Mouse (Mus musculus) small intestine, adult 2 months (tissue): Measurements from ENCODE around the gene Acp5. TPM values are rescaled to one million over a fixed set of nuclear protein-coding genes. Genes with fewer than 3 reads are reported as not detected.

Source experiments
- H3K27ac ChIP-seq: fragments of 200-500 bp; 2 replicates; pipeline ENCODE4 v1.5.1; 2012; ENCODE audit warnings: low read depth, low read length, control low read depth, inconsistent platforms; ENCODE audit not compliant: insufficient read depth
- H3K27me3 ChIP-seq: fragments of 200-500 bp; 2 replicates; pipeline ENCODE4 v1.6.1; 2012; ENCODE audit warnings: mild to moderate bottlenecking, moderate library complexity, low read length, inconsistent platforms; ENCODE audit not compliant: control insufficient read depth, insufficient read depth
- H3K36me3 ChIP-seq: fragments of 200-500 bp; 2 replicates; pipeline ENCODE4 v1.6.1; 2012; ENCODE audit warnings: mild to moderate bottlenecking, low read length, control low read depth, inconsistent platforms; ENCODE audit not compliant: control insufficient read depth, insufficient read depth
- H3K4me1 ChIP-seq: fragments of 200-500 bp; 2 replicates; pipeline ENCODE4 v1.6.1; 2012; ENCODE audit warnings: low read length, inconsistent platforms, mixed read lengths; ENCODE audit not compliant: control insufficient read depth, insufficient read depth, insufficient read length
- H3K4me3 ChIP-seq: fragments of 200-500 bp; 2 replicates; pipeline ENCODE4 v1.5.1; 2012; ENCODE audit warnings: low read depth, mild to moderate bottlenecking, control low read depth, inconsistent platforms, low read length, moderate library complexity
- CTCF ChIP-seq: fragments of 200-500 bp; IDR thresholded peaks from 2 replicates; pipeline ENCODE4 v1.5.1; 2012; ENCODE audit warnings: low read depth, mild to moderate bottlenecking, control low read depth, inconsistent platforms, low read length, moderate library complexity, mixed read lengths; ENCODE audit not compliant: insufficient replicate concordance, insufficient read length; ENCODE audit errors: extremely low read depth
- POLR2A ChIP-seq: fragments of 200-500 bp; IDR thresholded peaks from 2 replicates; pipeline ENCODE4 v1.6.1; 2012; ENCODE audit warnings: low read depth, mild to moderate bottlenecking, control low read depth, inconsistent platforms, low read length, moderate library complexity
- WGBS: fragments of 180-500 bp; shearing (Covaris S2); methylation state at CpG from one replicate; pipeline ENCODE4 v1.1.7; 2018; 5-methylcytosine and 5-hydroxymethylcytosine counted together
- polyA plus RNA-seq: library from polyadenylated mRNA; depleted of rRNA; stranded (reverse); fragments of >200 nt; gene quantifications from 2 replicates; pipeline ENCODE4 v1.2.3, GENCODE M21; 2012

Gene Acp5
- polyA plus RNA-seq, 1 experiment = 203 TPM

GRCm38 (mm10) chr9:22123069-22123609, 12.4 kb downstream of the Acp5 start:
- Histone ChIP-seq H3K36me3 (peaks cover 10% of the 10 kb centered on the region), H3K4me3 (no peak overlapping the region), H3K27me3 (no peaks in the 10 kb centered on the region), H3K27ac (peak overlapping the region; percentile 51), H3K4me1 (no peaks in the 10 kb centered on the region)
- 79% methylated on average over 7 of the region's 7 CpGs for WGBS
- no peak for TF ChIP-seq POLR2A
- TF ChIP-seq CTCF = no peak

GRCm38 (mm10) chr9:22122005-22122404, 13.5 kb downstream of the Acp5 start:
- Histone ChIP-seq H3K27ac (peak overlapping the region; percentile 53; the same call in 1 of the 2 replicates), H3K4me3 (no peak overlapping the region), H3K36me3 (peaks cover 4% of the 10 kb centered on the region), H3K27me3 (no peaks in the 10 kb centered on the region), H3K4me1 (peaks cover 3% of the 10 kb centered on the region)
- TF ChIP-seq POLR2A (no peak), CTCF (no peak)
- 81% methylated on average over 3 of the region's 3 CpGs for WGBS

- Histone ChIP-seq H3K4me1 (peaks cover 3% of the 10 kb centered on the region), H3K27me3 (no peaks in the 10 kb centered on the region), H3K4me3 (no peak overlapping the region), H3K36me3 (no peaks in the 10 kb centered on the region; the same call in 1 of the 2 replicates), H3K27ac (0 out of 2 replicates have a peak overlapping the region, but pooled peaks have one; percentile 53)
- no peak for TF ChIP-seq POLR2A
- no peak for TF ChIP-seq CTCF
These were observed 14.0 kb downstream of the Acp5 start for GRCm38 (mm10) chr9:22121545-22121944.

- 85% methylated on average over 4 of the region's 4 CpGs for WGBS
- peak overlapping the region; percentile 9; the same call in 1 of the 2 replicates for H3K27ac ChIP-seq
These were observed 16.0 kb downstream of the Acp5 start for GRCm38 (mm10) chr9:22119543-22119942.

GRCm38 (mm10) chr9:22117754-22118456, 17.6 kb downstream of the Acp5 start:
- no peak overlapping the region for H3K27ac ChIP-seq
- TF ChIP-seq POLR2A (no peak), CTCF (0 out of 2 replicates have a peak, but pooled peaks have one; percentile 7)
- no peaks in the 10 kb centered on the region for H3K27me3 ChIP-seq
- H3K4me3 ChIP-seq = no peak overlapping the region
- H3K4me1 ChIP-seq = peaks cover 5% of the 10 kb centered on the region
- peaks cover 9% of the 10 kb centered on the region; the same call in 1 of the 2 replicates for H3K36me3 ChIP-seq
- 29% methylated on average over 10 of the region's 10 CpGs for WGBS

More at GRCm38 (mm10) chr9:22119543-22119942, 16.0 kb downstream of the Acp5 start:
- Histone ChIP-seq H3K4me1 (peaks cover 5% of the 10 kb centered on the region), H3K4me3 (no peak overlapping the region), H3K27me3 (no peaks in the 10 kb centered on the region), H3K36me3 (no peaks in the 10 kb centered on the region)
- no peak for TF ChIP-seq POLR2A

GRCm38 (mm10) chr9:22116740-22117426, 18.6 kb downstream of the Acp5 start, which contains the start of gene Elof1:
Elof1 (minus strand) TSS chr9:22117172.
- TF ChIP-seq POLR2A (peak; percentile 61), CTCF (no peak)
- Histone ChIP-seq H3K4me1 (peaks cover 5% of the 10 kb centered on the region), H3K27ac (0 out of 2 replicates have a peak within 1 kb of the TSS, but pooled peaks have one; percentile 1), H3K4me3 (peak within 1 kb of the TSS; percentile 91), H3K36me3 (peaks cover 18% of the 10 kb centered on the region), H3K27me3 (no peaks in the 10 kb centered on the region)
- WGBS = under 1% methylated on average over 52 of the region's 52 CpGs

GRCm38 (mm10) chr9:22116086-22116485, 19.4 kb downstream of the Acp5 start:
- Histone ChIP-seq H3K4me1 (peaks cover 5% of the 10 kb centered on the region), H3K27me3 (no peaks in the 10 kb centered on the region), H3K4me3 (peak overlapping the region; percentile 91), H3K36me3 (peaks cover 23% of the 10 kb centered on the region), H3K27ac (no peak overlapping the region)
- TF ChIP-seq POLR2A (no peak), CTCF (no peak)
- WGBS = 9% methylated on average over 15 of the region's 15 CpGs
